Mouse (Mus musculus): ENCODE measurements at regions not wholly inside any gene's neighbourhood (a gene's known extent, or its start where the extent isn't known, plus 50 kb on each side); places are given as distances from the start of the nearest gene placed in this dataset.

DNA sequence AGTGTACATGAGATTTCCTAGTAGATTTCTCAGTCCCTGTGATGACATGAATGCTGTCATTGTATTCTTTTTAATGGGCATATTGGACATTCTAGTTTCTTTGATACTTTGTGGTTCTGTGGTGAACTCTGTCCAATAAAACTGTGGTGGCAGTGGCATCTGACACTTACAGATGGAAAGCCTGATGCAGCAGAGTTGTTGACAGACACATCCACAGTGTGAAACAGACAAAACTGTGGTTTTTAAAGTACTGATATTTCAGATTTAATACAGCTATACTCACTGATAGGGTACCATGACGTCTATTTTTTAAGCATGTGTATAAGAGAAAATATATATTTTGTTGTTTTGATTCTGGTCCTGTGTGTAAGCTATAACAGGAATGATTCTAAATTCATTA is 818.0 kb downstream of the Trim52 start:
- H3K4me2 ChIP-seq (replicated peaks; ENCODE audit: low read depth, low read length), result no peak overlapping the region
- DNase-seq (ENCODE audit: low spot score) (no peak), ATAC-seq (no peak)
- H3K36me3 ChIP-seq (ENCODE audit: insufficient read depth, low read length), result no peaks in the 10 kb centered on the region
- TF ChIP-seq CTCF (IDR thresholded peaks at IDR 0.05) (no peak), EP300 (IDR thresholded peaks at IDR 0.05) (no peak)
- no peaks in the 10 kb centered on the region for H3K4me1 ChIP-seq (ENCODE audit: insufficient read depth, low read depth, low read length)
- H3K4me3 ChIP-seq (ENCODE audit: low read depth, low read length), result no peak overlapping the region
- no peak overlapping the region for H3K27ac ChIP-seq (ENCODE audit: low read length)
- no peak overlapping the region for H3K9ac ChIP-seq (replicated peaks; ENCODE audit: low read depth)
- H3K9me3 ChIP-seq (ENCODE audit: low read length), result no peaks in the 10 kb centered on the region
- 73% methylated on average over 1 of the region's 1 CpGs for WGBS
- no peaks in the 10 kb centered on the region for H3K27me3 ChIP-seq (replicated peaks; ENCODE audit: insufficient read depth, low read length)

DNA sequence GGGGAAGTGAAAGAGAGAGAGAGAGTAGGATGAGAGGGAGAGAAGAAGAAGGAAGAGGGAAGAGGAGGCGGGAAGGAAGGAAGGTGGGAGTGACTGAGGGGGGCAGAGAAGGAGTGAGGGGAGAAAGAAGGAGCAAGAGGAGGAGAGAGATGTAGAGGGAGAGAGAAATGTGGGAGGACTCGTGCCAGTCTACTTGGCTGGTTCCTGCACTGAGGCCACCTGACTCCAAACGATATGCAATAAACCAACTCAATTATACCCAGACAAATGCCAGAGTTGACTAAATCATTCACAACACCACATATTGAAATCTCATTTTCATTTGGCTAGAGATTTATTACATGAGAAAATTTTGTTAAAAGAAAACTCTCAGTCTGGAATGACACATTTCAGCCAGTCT is 818.4 kb downstream of the Trim52 start:
- Histone ChIP-seq H3K27ac (ENCODE audit: low read length) (no peak overlapping the region), H3K9me3 (ENCODE audit: low read length) (no peaks in the 10 kb centered on the region), H3K36me3 (ENCODE audit: insufficient read depth, low read length) (no peaks in the 10 kb centered on the region), H3K4me3 (ENCODE audit: low read depth, low read length) (no peak overlapping the region), H3K9ac (replicated peaks; ENCODE audit: low read depth) (no peak overlapping the region), H3K4me2 (replicated peaks; ENCODE audit: low read depth, low read length) (no peak overlapping the region), H3K4me1 (ENCODE audit: insufficient read depth, low read depth, low read length) (no peaks in the 10 kb centered on the region), H3K27me3 (replicated peaks; ENCODE audit: insufficient read depth, low read length) (no peaks in the 10 kb centered on the region)
- DNase-seq (ENCODE audit: low spot score), result no peak
- 74% methylated on average over 3 of the region's 3 CpGs for WGBS
- no peak for TF ChIP-seq EP300 (IDR thresholded peaks at IDR 0.05)
- ATAC-seq, result no peak

DNA sequence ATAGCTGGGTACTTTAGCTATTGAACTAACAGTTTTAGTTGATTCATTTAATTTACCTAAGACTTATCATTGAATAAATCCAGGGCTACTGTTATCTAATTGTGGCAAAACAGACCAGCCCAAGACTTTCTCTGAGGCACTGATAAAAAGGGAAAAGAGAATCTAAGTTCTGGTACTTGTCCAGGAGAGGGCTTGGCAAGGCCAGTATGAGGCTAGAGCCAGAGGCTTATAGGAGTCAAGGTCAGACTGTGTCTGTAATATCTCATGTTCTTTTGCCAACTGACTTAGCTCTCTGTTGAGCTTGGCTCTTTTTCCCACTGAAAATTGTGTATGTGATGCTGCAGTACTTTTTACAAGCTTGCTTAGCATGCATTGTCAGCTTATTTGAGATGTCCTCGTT is 839.3 kb downstream of the Trim52 start:
- Histone ChIP-seq H3K9ac (replicated peaks; ENCODE audit: low read depth) (no peak overlapping the region), H3K4me2 (replicated peaks; ENCODE audit: low read depth, low read length) (no peak overlapping the region), H3K36me3 (ENCODE audit: insufficient read depth, low read length) (no peaks in the 10 kb centered on the region), H3K4me3 (ENCODE audit: low read depth, low read length) (no peak overlapping the region), H3K27me3 (replicated peaks; ENCODE audit: insufficient read depth, low read length) (no peaks in the 10 kb centered on the region), H3K27ac (ENCODE audit: low read length) (no peak overlapping the region), H3K9me3 (ENCODE audit: low read length) (no peaks in the 10 kb centered on the region), H3K4me1 (ENCODE audit: insufficient read depth, low read depth, low read length) (no peaks in the 10 kb centered on the region)
- TF ChIP-seq EP300 (IDR thresholded peaks at IDR 0.05), result no peak
- TF ChIP-seq CTCF (IDR thresholded peaks at IDR 0.05), result no peak
- WGBS, result 55% methylated on average over 1 of the region's 1 CpGs
- ATAC-seq (no peak), DNase-seq (ENCODE audit: low spot score) (no peak)

- H3K9me3 ChIP-seq (ENCODE audit: low read length), result no peaks in the 10 kb centered on the region
- H3K27me3 ChIP-seq (replicated peaks; ENCODE audit: insufficient read depth, low read length), result no peaks in the 10 kb centered on the region
- no peak for ATAC-seq
- no peak overlapping the region for H3K9ac ChIP-seq (replicated peaks; ENCODE audit: low read depth)
- TF ChIP-seq EP300 (IDR thresholded peaks at IDR 0.05) (no peak), CTCF (IDR thresholded peaks at IDR 0.05) (no peak)
- 56% methylated on average over 1 of the region's 1 CpGs for WGBS
- H3K36me3 ChIP-seq (ENCODE audit: insufficient read depth, low read length), result no peaks in the 10 kb centered on the region
- H3K4me2 ChIP-seq (replicated peaks; ENCODE audit: low read depth, low read length), result no peak overlapping the region
- H3K4me1 ChIP-seq (ENCODE audit: insufficient read depth, low read depth, low read length), result no peaks in the 10 kb centered on the region
- DNase-seq (ENCODE audit: low spot score), result no peak
- H3K27ac ChIP-seq (ENCODE audit: low read length), result no peak overlapping the region
- H3K4me3 ChIP-seq (ENCODE audit: low read depth, low read length), result no peak overlapping the region
These were observed 872.0 kb downstream of the Trim52 start for GRCm38 (mm10) chr14:106977958-106978357.

DNA sequence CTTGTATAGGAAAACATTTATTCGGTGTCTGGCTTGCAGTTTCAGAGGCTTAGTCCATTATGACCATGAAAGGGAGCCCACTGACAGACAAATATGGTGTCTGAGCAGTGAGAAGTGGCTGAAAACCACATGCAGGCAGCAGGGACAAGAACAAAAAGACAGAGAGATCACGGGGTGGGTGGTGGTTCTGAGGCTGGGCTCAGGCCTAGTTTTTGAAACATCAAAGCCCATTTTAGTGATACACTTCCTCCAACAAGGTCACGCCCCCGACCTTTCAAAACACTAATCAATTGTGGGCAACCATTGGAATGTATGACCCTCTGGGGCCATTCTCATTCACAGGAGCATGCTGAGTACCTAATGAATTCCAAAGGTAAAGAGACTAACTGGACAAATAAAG is 874.8 kb downstream of the Trim52 start:
- Histone ChIP-seq H3K4me1 (ENCODE audit: insufficient read depth, low read depth, low read length) (no peaks in the 10 kb centered on the region), H3K4me2 (replicated peaks; ENCODE audit: low read depth, low read length) (no peak overlapping the region), H3K36me3 (ENCODE audit: insufficient read depth, low read length) (no peaks in the 10 kb centered on the region), H3K9me3 (ENCODE audit: low read length) (no peaks in the 10 kb centered on the region), H3K4me3 (ENCODE audit: low read depth, low read length) (no peak overlapping the region), H3K9ac (replicated peaks; ENCODE audit: low read depth) (no peak overlapping the region), H3K27me3 (replicated peaks; ENCODE audit: insufficient read depth, low read length) (no peaks in the 10 kb centered on the region), H3K27ac (ENCODE audit: low read length) (no peak overlapping the region)
- ATAC-seq (no peak), DNase-seq (ENCODE audit: low spot score) (no peak)
- 39% methylated on average over 4 of the region's 4 CpGs for WGBS
- TF ChIP-seq EP300 (IDR thresholded peaks at IDR 0.05) (no peak), CTCF (IDR thresholded peaks at IDR 0.05) (no peak)

DNA sequence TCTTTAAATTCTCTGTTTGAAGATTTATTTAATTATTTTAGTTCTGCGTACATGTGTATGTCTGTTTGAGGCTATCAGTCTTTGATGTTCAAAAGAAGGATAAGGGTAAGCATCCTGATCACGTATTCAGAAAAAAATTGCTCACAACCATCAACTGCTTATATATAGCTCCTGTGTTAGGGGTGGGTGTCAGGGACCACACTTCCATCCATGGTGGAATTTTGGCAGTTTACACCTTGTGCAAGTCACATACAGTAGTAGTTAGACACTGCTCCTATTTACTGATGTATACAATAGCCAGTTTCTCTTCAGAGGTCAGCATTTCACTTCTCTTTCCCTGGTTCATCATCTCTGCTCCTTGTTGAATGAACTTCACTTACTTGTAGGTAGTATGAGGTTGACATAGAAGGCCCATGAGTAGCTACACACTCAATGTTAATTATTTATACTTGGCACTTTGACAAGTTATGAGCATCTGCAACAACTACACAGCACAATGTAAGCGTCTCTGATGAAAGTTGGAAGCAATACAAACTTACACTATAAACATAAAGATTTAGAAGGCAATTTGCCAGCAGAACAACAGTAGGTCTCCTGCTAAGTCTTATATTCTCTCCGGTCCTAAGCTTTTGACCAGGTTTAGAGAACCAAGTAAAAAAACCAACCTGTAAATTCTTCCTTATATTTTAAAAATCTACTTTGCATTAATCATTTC is 891.7 kb downstream of the Trim52 start:
- Histone ChIP-seq H3K4me2 (replicated peaks; ENCODE audit: low read depth, low read length) (no peak overlapping the region), H3K27me3 (replicated peaks; ENCODE audit: insufficient read depth, low read length) (no peaks in the 10 kb centered on the region), H3K27ac (ENCODE audit: low read length) (no peak overlapping the region), H3K4me3 (ENCODE audit: low read depth, low read length) (no peak overlapping the region), H3K36me3 (ENCODE audit: insufficient read depth, low read length) (no peaks in the 10 kb centered on the region), H3K4me1 (ENCODE audit: insufficient read depth, low read depth, low read length) (no peaks in the 10 kb centered on the region), H3K9me3 (ENCODE audit: low read length) (no peaks in the 10 kb centered on the region), H3K9ac (replicated peaks; ENCODE audit: low read depth) (no peak overlapping the region)
- 59% methylated on average over 4 of the region's 4 CpGs for WGBS
- TF ChIP-seq EP300 (IDR thresholded peaks at IDR 0.05) (no peak), CTCF (IDR thresholded peaks at IDR 0.05) (no peak)
- ATAC-seq, result no peak
- no peak for DNase-seq (ENCODE audit: low spot score)

- H3K27me3 ChIP-seq (replicated peaks; ENCODE audit: insufficient read depth, low read length), result no peaks in the 10 kb centered on the region
- ATAC-seq (no peak), DNase-seq (ENCODE audit: low spot score) (no peak)
- no peaks in the 10 kb centered on the region for H3K9me3 ChIP-seq (ENCODE audit: low read length)
- no peak overlapping the region for H3K27ac ChIP-seq (ENCODE audit: low read length)
- no peak for TF ChIP-seq CTCF (IDR thresholded peaks at IDR 0.05)
- no peak for TF ChIP-seq EP300 (IDR thresholded peaks at IDR 0.05)
- no peak overlapping the region for H3K9ac ChIP-seq (replicated peaks; ENCODE audit: low read depth)
- no peak overlapping the region for H3K4me3 ChIP-seq (ENCODE audit: low read depth, low read length)
- no peak overlapping the region for H3K4me2 ChIP-seq (replicated peaks; ENCODE audit: low read depth, low read length)
- H3K36me3 ChIP-seq (ENCODE audit: insufficient read depth, low read length), result no peaks in the 10 kb centered on the region
- WGBS, result 48% methylated on average over 1 of the region's 1 CpGs
- no peaks in the 10 kb centered on the region for H3K4me1 ChIP-seq (ENCODE audit: insufficient read depth, low read depth, low read length)
These were observed 899.0 kb downstream of the Trim52 start for GRCm38 (mm10) chr14:107004981-107005380.
